Mouse (Mus musculus): Measurements from ENCODE around the gene Dnajb4.
A peak's percentile ranks its signal among the peaks of the same experiment; 100 is the strongest.

Gene Dnajb4

DNA sequence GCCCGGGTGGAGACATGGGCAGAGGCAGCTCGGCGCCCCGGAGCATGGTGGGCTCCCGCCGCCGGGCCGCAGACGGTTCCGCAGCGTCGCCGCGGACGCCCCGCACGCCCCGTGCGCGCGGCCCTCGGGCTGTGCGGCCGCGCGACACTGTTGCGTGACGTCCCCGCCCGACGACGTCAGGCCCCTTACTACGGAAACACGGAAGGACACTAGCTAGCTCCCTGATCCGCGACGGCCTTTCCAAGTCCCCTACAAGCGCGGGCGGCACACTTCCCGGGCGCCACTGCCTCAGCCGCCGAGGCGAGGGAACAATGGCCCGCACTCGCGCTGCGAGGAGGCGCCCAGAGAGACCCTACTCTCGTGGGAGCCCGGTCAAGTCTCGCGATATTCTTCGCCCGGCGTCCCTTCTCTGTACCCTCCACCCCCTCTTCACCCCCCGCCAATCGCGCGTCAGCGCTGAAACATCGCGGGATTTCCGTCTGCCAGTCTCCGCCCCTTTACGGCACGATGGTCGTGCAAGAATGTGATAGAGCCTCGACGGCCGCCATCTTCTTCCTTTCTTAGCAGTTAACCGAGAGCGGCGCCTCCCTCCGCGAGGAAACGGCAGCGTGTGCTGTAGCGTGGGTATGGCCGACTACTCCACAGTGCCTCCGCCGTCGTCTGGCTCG, at the start of gene Dnajb4, which contains the start of gene Fubp1:
Dnajb4 (minus strand) TSS at position 336 of the 668 bp plus-strand sequence.
Fubp1 (plus strand) TSS at position 456 of the 668 bp plus-strand sequence.
- DNase-seq, result peak; percentile 99 to 100

DNA sequence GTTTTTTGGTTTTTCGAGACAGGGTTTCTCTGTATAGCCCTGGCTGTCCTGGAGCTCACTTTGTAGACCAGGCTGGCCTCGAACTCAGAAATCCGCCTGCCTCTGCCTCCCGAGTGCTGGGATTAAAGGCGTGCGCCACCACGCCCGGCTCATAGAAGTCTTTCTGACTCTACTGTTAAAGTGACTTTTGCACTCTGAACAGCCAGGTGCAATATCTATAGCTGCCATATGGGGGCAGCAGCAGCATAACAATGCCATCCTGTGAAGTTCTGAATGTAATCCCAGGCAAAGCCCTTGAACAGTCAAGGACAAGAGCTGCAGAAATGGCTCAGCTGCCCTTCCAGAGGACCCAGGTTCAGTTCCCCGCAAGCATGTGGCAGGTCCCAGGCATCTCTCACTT, 49.3 kb upstream of the Dnajb4 start:
- DNase-seq, result peak; percentile 19 to 57

DNA sequence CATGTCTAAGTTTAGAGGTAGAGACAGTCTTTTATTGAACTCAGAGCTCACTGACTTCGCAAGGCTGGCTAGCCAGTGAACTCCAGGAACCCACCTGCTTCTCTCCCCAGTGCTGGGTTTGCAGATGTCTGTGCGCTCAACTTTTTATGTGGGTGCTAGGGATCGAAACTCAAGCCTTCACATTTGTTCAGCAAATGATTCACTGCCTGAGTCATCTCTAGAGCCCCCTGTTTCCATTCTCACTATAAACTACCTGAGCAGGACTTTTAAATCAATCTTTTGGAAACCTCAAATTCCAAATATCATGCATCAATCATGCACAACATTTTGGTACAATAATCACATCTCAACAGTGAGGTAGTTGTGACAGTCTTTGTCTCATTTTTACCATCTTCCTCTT, 47.4 kb upstream of the Dnajb4 start:
- no peak for DNase-seq

DNA sequence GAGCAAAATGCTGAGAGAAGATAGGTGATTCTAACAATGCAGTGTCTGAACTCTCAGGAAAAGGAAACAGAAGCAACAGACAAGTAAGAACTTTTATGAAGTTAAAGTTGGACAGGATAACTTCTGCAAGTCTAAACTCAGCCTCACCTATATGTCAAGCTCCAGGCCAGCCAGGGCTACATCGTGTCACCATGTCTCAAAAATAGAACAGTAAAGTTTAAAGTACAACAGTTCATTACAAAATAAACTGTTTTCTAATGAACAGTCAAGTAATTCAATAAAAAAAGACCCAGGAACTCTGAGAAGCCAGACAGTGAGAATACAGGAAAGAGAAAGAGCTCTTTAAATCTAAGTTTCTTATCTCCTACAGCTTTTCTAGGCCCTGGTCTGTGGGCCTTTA, 40.4 kb upstream of the Dnajb4 start:
- DNase-seq, result no peak

DNA sequence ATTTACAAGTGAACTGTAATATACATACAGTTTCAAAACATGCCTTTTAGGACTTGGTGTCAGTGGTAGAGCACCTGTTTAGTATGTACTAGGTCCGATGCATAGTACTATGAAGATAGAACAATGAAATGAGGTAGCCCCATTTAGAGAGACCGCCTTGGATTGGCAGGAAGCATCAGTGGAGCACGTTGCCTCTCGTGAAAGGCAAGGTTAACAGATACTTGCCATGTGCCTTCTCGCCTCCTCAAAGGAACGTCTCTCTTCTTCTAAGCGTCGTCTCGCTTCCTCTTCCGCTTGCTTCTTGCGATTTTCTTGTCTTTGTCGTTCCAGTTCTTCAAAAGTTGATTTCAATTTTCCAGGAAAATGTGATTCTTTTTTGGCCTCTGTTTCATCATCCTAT, 37.6 kb upstream of the Dnajb4 start:
- DNase-seq, result no peak

DNA sequence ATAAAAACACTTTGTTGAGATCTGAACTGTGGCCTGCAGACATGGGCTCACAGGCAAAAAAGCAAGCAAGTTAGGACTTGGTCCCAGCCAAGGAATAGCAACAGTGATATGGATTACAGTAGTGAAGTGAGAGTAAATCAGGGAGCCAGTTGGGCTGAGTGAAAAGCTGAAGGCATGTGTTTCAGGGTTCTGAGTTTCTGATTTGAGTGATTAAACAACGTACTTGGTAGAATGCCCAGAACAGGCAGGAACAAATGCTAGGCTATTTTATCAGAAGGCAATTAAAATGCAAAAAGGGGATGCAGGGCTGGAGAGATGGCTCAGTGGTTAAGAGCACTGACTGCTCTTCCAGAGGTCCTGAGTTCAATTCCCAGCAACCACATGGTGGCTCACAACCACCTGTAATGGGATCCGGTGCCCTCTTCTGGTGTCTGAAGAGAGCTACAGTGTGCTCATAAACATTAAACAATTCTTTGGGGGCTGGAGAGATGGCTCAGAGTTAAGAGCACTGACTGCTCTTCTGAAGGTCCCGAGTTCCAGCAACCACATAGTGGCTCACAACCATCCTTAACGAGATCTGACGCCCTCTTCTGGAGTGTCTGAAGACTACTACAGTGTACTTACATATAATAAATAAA, 35.3 kb upstream of the Dnajb4 start:
- no peak for DNase-seq

DNA sequence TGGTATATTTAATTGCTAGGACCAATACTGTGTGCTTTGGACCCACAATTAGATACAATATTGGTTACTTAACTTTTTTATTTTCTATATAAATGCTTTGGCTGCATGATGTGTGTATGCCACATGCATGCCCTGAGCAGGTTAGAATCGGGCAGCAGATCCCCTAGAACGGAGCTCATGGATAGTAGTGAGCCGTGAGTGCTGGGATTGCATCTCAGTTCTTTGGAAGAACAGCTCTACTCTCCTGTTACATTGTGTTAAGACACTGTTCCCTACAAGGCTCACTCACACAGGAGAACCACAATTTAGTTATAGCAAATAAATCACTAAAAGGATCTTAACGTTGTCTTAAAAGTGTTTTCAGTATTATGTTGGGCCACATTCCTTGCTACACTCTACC, 33.2 kb upstream of the Dnajb4 start:
- DNase-seq, result no peak

DNA sequence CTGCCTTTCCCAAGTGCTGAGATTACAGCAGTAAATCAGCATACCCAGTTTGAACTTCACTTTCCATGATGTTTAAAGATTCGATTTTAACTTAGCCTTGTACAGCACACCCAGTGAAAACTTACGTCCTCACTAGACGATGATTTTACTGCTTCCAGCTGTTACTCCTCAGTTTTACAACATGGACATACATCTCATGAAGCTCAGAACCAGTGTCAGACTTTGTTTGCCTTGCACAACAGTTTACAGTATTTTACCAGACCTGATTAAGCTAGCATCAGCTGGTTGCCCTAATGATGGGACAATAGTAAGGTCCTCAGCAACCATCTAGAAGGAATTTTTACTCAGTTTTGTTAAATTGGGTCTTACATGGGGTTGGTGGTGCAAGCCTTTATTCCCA, 31.0 kb upstream of the Dnajb4 start:
- DNase-seq, result no peak

DNA sequence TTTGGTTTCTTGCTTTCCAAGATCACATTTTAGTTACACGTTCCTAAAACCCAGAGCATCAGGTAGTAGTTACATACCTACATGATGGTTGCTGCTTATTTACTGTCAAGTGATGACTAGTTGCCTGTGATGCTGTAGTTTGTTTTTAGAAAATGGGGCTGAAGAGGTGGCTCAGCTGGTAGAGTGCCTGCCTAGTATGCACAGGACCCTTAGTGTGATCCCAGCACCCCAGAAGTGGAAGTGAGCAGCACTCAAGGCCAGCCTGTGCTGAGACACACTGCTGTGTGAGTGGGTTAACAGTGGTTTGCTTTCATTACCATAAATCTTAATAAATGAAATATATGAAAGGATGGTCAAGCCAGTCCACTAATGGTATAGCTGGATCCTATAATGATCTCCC, 29.5 kb upstream of the Dnajb4 start:
- DNase-seq, result no peak

DNA sequence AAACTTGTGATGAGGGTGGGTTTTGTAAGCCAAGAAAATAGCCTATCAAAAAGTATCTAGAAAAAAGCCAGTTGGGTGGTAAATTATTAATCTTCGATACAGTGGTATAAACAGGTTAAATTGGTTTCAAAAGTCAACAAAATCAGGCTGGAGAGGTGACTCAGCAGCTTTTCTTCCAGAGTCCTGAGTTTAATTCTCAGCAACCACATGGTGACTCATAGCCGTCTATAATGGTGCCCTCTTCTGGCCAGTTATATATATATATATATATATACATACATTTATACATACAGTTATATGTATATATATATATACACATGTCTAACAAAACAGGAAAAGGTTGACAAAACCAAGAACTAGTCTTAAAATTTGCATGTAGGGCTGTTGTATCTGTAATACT, 28.7 kb upstream of the Dnajb4 start:
- DNase-seq, result no peak

DNA sequence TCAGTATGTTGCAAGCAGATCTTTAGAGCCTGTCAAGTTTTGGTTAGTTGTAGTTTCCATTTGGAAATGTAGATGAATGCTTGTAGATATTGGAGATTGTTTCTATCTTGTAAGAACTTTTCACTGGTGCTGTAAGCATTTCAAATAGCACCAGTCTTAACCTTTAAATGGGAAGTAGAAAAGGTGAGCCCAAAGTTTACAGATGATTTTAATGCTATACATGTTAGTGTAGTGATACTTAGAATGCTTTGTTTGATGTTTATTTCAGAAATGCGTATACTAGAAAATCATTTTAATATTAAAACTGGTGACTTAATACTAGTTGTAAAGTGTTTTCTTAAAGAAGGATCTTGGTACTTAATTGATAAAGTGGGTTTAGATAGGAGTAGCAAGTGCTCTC, 25.7 kb upstream of the Dnajb4 start:
- DNase-seq, result no peak

DNA sequence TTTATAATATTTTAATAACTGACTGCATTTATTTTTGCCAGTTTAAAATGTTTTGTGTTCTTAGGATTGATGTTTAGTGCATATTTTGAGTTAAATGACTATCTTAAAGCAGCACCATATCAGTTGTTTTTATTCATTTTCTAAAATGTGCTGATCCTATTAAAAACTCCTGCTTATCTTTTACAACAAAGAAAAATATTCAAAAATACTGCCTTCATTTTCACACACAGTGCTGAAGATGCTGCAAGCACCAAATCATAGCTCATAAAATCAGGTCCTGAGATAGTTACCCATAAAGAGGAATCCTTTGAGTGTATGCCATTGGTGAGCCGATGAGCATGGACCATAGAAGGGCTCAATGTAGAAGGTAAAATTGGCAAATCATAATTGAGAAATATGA, 25.1 kb upstream of the Dnajb4 start:
- DNase-seq, result no peak

DNA sequence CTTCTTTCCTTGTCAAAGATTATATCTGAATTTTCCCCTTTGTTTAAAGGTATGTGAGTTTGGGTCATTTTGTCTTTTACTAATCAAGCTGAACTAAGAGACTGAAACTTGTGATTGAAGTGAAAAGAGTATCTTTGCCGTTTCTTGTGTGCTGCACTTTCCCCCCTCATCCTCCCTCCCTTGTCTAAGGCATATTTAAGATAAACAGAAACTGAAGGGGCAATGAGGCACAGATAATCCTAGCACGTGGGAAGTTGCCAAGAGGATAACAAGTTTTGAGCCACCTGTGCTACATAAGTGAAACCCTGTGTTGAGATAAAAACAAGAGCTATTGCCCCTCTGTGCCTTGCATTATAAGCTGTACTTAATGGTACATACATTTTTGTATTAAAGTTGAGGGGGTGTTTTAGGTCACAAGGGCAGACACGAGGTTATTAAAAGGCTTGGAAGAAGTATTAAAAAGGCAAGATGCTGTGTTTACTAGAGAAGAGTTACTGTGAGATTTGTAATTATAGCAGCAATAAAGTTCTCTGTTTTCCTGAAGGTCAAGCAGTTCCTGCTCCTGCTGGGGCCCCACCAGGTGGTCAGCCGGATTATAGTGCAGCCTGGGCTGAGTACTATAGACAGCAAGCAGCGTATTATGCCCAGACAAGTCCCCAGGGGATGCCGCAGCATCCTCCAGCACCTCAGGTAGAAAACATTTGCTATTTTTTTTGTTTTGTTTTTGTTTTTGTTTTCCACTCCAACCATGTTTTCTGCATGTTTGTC, 21.4 kb upstream of the Dnajb4 start:
- no peak for DNase-seq

DNA sequence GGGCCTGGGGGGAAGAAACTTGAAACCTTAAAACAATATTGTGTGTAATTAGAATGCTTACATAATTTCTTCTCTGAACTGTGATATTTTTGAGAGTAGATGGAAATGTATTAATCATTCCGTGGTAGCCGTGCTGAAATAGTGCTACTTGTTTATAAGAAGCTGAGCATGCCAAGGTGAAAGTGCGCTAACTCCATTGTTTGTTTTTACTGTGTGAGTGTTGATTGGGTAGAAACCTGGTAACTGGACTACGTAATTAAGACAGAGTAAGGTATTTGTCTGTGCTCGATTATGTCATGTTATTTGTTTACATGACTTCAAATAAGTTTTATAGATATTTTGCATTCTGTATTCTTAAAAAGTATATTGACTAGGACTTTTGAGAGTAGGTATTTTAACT, 19.2 kb upstream of the Dnajb4 start:
- no peak for DNase-seq

DNA sequence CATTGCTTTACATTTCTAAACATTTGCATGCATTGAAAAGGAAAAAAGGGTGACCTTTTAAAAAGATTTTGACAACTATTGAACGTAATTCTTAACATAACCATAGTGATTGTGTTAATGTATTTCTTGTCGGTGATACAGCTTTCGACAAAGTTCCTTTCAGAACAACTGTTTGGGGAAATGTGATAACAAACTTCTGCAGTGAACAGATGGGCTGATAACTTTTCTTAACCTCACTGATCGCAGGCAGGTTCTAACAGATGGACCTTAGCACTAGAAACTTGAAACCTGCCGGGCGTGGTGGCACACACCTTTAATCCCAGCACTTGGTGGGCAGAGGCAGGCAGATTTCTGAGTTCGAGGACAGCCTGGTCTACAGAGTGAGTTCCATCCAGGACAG, 18.7 kb upstream of the Dnajb4 start:
- DNase-seq, result no peak

DNA sequence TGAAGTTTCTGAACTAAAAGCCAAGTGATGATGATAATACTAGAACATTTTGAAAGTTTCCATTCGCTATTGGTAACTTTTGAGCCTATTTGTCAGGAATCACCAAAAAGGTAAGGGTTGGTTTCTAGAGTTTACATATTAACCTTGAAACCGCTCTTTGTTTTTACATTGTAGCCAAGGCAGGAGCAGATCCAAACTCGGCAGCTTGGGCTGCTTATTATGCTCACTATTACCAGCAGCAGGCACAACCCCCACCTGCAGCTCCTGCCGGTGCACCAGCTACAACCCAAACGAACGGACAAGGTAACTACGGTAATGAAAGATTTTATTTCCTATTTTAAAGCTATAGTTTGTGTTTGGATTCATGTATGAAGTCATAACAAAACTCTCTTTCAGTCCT, 15.8 kb upstream of the Dnajb4 start:
- DNase-seq, result no peak

DNA sequence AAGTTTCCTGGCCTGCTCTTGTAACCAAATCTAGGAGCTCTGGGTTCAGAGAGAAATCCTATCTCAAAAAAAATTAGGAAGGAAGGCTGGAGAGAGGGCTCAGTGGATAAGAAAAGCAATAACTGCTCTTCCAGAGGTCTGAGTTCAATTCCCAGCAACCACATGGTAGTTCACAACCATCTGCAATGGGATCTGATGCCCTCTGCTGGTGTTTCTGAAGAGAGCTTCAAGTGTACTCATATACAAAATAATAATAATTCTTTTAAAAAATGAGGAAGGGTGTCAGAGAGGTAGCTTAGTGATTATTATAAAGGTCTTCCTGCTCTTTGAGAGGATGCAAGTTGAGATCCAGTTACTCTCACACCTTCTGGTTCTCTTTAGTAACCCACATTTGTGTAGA, 14.8 kb upstream of the Dnajb4 start:
- no peak for DNase-seq

DNA sequence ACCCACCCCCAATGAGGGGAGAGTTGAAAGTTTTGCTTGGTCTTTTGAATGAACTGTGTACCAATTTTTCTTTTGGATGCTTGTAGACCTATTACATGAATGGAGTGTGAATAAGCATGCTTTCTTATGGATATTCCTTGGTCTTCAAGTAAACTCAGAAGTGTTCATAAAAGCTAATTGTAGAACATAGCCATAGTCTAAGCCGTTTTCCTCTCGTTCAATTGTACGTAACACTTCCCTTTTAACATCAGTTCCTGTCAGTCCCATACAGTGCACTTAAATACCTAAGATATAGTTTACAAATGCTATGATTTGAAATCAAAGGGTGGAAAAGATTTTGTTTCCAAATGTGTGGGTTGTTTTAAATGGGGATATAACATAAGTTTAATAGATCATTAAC, 3.3 kb upstream of the Dnajb4 start:
- no peak for DNase-seq

DNA sequence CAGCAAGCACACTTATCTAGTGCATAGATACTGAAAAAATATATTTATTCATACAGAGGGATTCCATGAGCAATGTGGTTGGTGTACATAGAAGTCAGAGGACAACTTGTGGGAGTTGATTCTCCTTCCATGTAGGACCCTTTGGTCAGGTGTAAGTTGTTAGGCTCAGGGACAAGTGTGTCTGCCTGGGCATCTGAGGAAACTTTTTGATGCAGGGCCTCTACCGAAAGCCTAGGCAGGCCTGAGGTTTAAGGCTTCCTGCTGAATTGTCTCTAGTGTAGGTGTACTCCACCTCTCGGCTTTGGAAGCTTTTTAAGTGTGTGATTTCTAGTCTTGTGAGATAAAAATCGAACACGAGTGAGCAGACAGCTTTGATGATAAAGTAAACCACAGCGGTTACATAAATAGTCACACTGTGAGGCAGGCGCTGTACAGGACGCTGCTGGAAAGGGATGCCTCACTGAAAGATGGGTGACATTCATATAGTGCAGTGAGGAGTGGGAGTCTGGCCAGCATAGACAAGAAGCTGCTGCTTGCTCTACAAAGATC, 1.7 kb upstream of the Dnajb4 start:
- no peak for DNase-seq

DNA sequence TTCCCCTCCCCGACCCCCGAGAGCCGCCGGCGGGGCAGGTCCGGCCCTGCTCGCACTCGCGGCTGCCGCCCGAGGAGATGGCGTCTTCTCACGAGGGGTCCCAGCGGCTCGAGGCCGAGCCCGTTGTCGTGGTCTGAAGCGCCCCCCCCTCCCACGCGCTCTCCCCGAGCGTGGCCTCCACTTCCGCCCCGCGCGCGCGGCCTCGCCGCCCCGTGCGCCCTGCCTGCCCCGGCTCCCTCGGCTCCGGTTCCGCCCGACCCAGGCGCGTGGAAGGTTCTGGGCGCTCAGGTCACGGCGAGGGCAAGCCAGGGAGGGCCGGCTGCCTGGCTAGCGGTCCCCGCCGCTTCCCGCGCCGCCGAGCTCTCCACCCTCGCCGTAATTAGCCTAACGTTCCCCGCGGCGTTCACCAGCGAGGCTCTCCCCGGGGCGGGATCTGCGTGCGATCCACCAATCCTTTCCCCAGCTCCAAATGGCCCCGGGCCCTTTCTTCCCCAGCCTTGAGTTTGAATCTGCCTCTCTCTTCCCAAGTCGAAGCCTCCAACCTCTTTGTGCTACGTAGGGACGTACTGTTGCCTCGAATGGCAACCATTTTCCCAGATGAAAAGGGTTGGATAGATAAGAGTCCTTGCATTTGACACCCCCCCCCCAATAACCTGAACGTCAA, 758 bp upstream of the Dnajb4 start:
- peak; percentile 67 to 78 for DNase-seq

DNA sequence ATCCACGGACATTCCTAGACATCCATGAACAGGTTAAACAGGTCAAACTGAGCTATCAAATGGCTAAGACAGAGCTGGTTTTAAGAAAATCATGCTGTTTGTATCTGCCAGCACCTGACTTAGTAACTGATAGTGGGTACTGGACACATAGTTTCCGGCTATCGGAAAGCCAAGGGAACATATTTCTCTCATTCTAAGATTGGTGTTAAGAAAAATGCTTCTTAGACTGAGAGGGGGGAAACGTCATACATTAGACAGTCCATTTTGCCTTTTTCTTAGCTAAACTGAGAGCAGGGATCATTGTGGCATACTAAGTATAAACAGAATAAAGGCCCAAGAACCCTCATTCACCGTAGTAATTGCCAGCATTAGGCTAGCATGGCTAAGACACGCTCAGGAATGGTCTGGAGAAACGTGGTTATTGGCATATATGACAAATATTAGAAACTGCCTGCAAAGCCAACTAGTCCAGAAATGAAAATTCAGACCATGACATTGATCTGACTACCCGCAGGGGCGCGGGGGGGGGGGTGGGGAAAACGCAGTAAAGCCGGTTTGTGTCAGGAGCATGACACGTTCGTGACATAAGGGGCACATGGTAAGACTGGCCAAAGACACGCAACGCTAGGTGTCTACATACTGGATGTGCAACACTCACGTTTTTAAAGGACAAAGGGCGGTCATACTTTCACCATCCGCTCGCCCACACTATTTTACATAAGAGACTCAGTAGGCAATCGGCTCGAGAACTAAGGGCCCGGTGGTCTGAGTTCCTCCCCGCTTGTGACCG, 730 bp downstream of the Dnajb4 start:
- DNase-seq, result no peak

DNA sequence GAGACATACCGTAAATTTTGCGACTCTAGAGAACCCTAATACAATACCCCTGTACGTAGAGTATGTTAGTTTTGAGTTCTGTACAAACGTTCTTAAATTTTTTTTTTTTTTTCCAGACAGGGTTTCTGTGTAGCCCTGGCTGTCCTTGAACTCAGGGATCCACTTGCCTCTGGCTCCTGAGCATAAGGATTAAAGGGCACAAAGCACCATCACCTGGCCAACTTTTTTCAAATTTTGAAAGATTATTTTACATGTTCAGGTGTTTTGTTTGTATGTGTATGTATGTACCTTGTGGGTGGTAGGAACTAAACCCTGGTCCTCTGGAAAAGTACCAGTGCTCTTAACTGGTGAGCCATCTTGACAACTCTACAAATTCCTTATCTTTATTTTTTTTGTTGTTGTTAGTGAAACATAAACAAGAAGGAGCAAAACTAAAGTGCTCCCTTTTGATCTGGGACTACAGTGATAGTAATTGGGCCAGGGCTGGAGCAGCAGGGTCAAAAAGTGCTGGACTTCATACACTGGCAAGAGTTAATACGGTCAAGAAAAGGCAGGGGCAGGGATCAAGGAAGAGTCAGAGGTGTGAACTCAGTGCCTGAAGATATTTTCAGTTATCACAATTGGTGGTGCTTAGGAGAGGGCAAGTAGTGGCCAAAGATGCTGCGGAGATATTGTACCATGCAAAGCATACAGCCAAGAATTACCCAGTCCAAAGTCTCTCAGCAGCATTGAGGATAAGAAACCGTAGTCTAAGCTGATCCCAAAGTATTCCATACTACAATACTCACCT, 1.8 kb downstream of the Dnajb4 start:
- DNase-seq, result no peak
